Mouse (Mus musculus) heart, adult 2 months (tissue): ENCODE results near the gene 6430571L13Rik.

Experiments used
- CTCF ChIP-seq: fragments of 200-600 bp; IDR thresholded peaks from 2 replicates; pipeline ENCODE4 v1.8.1; 2022; ENCODE audit warnings: antibody characterized with exemption, mild to moderate bottlenecking, moderate library complexity
- POLR2A ChIP-seq: fragments of 200-500 bp; IDR thresholded peaks from 2 replicates; pipeline ENCODE4 v1.6.1; 2011; ENCODE audit warnings: mild to moderate bottlenecking, low read depth, low read length, control low read depth; ENCODE audit not compliant: insufficient read depth

DNA sequence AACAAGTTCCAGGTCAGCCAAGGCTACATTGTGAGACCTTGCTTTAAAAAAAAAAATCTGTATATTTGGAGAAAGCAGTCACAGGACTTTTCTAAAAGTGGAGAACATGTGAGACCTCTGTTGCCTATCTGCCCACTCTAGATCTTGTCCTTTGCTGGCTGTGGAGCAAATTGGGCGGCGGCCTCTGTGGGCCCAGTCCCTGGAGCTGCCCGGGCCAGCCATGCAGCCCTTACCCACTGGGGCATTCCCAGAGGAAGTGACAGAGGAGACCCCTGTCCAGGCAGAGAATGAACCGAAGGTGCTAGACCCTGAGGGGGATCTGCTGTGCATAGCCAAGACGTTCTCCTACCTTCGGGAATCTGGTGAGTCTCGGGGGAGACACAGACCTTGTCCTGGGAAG is 40.6 kb upstream of the 6430571L13Rik start:
- TF ChIP-seq POLR2A (peak; percentile 53; the same call in 1 of the 2 replicates), CTCF (no peak)
